Mouse (Mus musculus) E14TG2a.4 (cell line): Measurements from ENCODE around the gene Itpk1.
A peak's percentile ranks its signal among the peaks of the same experiment; 100 is the strongest.

ENCODE experiments used
- H3K27me3 ChIP-seq: 2 replicates; pipeline ENCODE4 v1.6.1; 2014; ENCODE audit warnings: low read length, control low read depth; ENCODE audit not compliant: insufficient read depth
- H3K36me3 ChIP-seq: 2 replicates; pipeline ENCODE4 v1.6.1; 2014; ENCODE audit warnings: low read length, control low read depth; ENCODE audit not compliant: insufficient read depth
- H3K4me1 ChIP-seq: replicated peaks from 2 replicates; pipeline ENCODE4 v1.6.1; 2014; ENCODE audit warnings: low read depth, low read length, control low read depth
- H3K4me3 ChIP-seq: replicated peaks from 2 replicates; pipeline ENCODE4 v1.5.1; 2014; ENCODE audit warnings: mild to moderate bottlenecking, low read length
- H3K9me3 ChIP-seq: 2 replicates; pipeline ENCODE4 v1.6.1; 2014; ENCODE audit warnings: low read length, control low read depth
- CTCF ChIP-seq: conservative IDR thresholded peaks from 2 replicates; pipeline ENCODE4 v1.5.1; 2014; ENCODE audit warnings: low read length
- NANOG ChIP-seq: IDR thresholded peaks from 2 replicates; pipeline ENCODE4 v1.6.1; 2014; ENCODE audit warnings: borderline replicate concordance, low read length, mixed read lengths
- POU5F1 ChIP-seq: IDR thresholded peaks from 2 replicates; pipeline ENCODE4 v1.6.1; 2014; ENCODE audit warnings: low read length, borderline replicate concordance

The Itpk1 gene

GRCm38 (mm10) chr12:102705906-102706640 is 1.3 kb upstream of the Itpk1 start:
- H3K9me3 ChIP-seq = no peaks in the 10 kb centered on the region
- TF ChIP-seq POU5F1 (no peak), NANOG (no peak), CTCF (no peak)

GRCm38 (mm10) chr12:102705216-102705871 is 614 bp upstream of the Itpk1 start:
- H3K27me3 ChIP-seq = peaks cover 9% of the 10 kb centered on the region; the same call in 1 of the 2 replicates
- peaks cover 9% of the 10 kb centered on the region; the same call in 1 of the 2 replicates for H3K36me3 ChIP-seq
- TF ChIP-seq CTCF (peak; percentile 33; the same call in 1 of the 2 replicates), NANOG (no peak), POU5F1 (no peak)
- H3K9me3 ChIP-seq = no peaks in the 10 kb centered on the region
- peaks cover 86% of the 10 kb centered on the region for H3K4me1 ChIP-seq
- peak overlapping the region; percentile 90 for H3K4me3 ChIP-seq

More at GRCm38 (mm10) chr12:102705906-102706640, 1.3 kb upstream of the Itpk1 start:
- Histone ChIP-seq H3K27me3 (peaks cover 9% of the 10 kb centered on the region; the same call in 1 of the 2 replicates), H3K4me3 (peak overlapping the region; percentile 90), H3K36me3 (peaks cover 8% of the 10 kb centered on the region; the same call in 1 of the 2 replicates), H3K4me1 (peaks cover 86% of the 10 kb centered on the region)

DNA sequence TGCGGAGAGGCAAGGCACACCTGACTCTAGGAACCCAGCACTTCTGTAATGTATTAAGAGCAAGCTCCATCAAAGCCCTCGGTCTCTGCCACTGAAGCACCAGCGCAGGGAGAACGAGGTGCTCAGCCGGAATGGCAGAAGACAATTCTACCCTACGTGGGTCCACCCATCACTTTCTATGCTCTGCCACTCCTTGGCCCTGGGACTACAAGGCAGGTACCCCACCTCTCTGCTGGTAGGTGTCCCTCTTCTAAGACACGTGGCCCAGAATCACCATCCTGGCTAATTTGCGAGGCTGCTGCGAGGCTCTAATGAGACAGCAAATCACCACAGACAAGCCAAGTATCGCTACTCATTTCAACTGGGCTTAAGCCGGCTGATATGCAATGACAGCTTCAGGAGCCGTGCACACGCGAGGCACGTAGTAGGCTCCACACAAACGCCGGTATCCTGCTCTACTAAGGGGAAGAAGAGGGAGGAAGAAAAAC is 765 bp downstream of the Itpk1 start:
- Histone ChIP-seq H3K4me3 (peak overlapping the region; percentile 90), H3K27me3 (peaks cover 9% of the 10 kb centered on the region; the same call in 1 of the 2 replicates), H3K9me3 (no peaks in the 10 kb centered on the region), H3K36me3 (peaks cover 12% of the 10 kb centered on the region; the same call in 1 of the 2 replicates), H3K4me1 (peaks cover 87% of the 10 kb centered on the region)
- TF ChIP-seq POU5F1 = no peak
- no peak for TF ChIP-seq NANOG
- no peak for TF ChIP-seq CTCF

DNA sequence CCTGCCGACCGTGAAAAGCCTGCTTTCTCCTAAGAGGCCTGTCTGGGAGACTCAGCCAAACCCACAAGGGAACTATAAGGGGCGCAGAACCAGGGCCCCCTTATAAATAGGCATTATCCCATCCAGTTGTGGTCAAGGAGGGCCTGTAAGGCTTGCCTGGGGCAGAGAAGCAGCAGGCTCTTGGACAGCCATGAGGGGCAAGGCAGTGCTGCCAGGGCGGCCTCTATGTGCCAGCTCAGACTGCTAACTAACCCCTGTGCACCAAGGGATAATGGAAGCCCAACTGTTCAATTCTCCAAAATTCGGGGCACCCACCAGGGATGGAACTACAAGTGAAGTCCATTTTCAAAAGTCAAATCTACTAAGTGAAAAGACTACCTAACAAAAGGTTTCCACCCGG is 1.3 kb downstream of the Itpk1 start:
- Histone ChIP-seq H3K4me3 (peak overlapping the region; percentile 90), H3K27me3 (peaks cover 9% of the 10 kb centered on the region; the same call in 1 of the 2 replicates), H3K36me3 (peaks cover 14% of the 10 kb centered on the region; the same call in 1 of the 2 replicates), H3K9me3 (no peaks in the 10 kb centered on the region), H3K4me1 (peaks cover 88% of the 10 kb centered on the region)
- no peak for TF ChIP-seq CTCF
- no peak for TF ChIP-seq POU5F1
- no peak for TF ChIP-seq NANOG

DNA sequence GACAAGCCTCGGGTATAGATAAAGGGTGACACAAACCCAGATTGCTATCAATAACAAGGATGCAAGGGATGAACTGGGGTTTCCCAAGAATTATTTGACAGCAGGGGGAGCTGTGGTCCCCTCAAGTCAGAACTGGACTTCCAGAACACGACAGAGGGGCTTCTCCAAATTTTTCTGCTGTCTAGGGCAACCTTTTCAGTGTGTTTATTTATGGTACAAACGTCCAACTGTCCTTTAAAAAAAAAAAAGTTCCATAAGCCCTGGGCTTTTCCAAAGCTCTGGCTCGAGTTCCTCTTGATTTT is 1.7 kb downstream of the Itpk1 start:
- Histone ChIP-seq H3K36me3 (peaks cover 14% of the 10 kb centered on the region), H3K9me3 (no peaks in the 10 kb centered on the region), H3K4me1 (peaks cover 88% of the 10 kb centered on the region), H3K27me3 (peaks cover 6% of the 10 kb centered on the region; the same call in 1 of the 2 replicates), H3K4me3 (peak overlapping the region; percentile 90)
- TF ChIP-seq CTCF = peak; percentile 36
- no peak for TF ChIP-seq NANOG
- TF ChIP-seq POU5F1 = no peak

GRCm38 (mm10) chr12:102702356-102703110 is 2.2 kb downstream of the Itpk1 start:
- peak; percentile 39 for TF ChIP-seq CTCF
- no peak; the same call in 1 of the 2 replicates for TF ChIP-seq NANOG
- Histone ChIP-seq H3K27me3 (peaks cover 3% of the 10 kb centered on the region; the same call in 1 of the 2 replicates), H3K4me1 (peaks cover 88% of the 10 kb centered on the region), H3K9me3 (no peaks in the 10 kb centered on the region), H3K36me3 (peaks cover 19% of the 10 kb centered on the region), H3K4me3 (peak overlapping the region; percentile 90)

DNA sequence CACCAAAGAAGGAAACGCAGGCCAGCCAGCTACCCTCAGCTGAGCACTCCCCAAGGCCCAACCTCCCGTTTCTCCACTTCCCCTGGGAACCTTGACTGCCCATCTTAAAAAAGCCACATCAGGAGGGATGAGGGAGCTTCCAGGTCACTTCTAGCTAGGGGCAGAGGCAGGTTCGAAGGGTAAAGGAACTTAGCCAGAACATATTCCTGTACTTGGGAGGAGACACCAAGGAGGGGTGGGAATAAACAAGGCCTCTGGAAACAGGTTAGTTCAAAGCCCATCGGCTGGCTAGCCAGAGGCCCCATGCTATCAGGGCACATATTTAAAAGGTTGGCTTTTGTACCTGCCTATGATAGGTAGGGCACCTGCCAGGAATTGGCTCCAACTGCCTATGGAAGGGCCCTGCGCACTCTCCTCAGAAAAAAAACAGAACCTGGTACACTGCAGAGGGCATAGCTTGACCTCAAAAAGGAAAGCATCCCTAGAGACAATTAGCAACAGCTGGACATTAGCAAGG is 3.0 kb downstream of the Itpk1 start:
- Histone ChIP-seq H3K9me3 (no peaks in the 10 kb centered on the region), H3K36me3 (peaks cover 23% of the 10 kb centered on the region), H3K4me3 (peak overlapping the region; percentile 90), H3K4me1 (peaks cover 88% of the 10 kb centered on the region), H3K27me3 (peaks cover 3% of the 10 kb centered on the region; the same call in 1 of the 2 replicates)
- TF ChIP-seq POU5F1 (no peak), CTCF (no peak)
